Mouse (Mus musculus) forebrain, embryonic 12.5 days (tissue): ENCODE results near the gene Mef2c. TPM values are rescaled to one million over a fixed set of nuclear protein-coding genes. Genes with fewer than 3 reads are reported as not detected.

Experiments used
- ATAC-seq: fragments of 200-750 bp; cut with Nextera tagmentation; 2 replicates; pipeline ENCODE4 v1.8.0; 2017; ENCODE audit warnings: moderate TSS enrichment; ENCODE audit not compliant: low FRiP score
- H3K27ac ChIP-seq: fragments of 300-500 bp; sonication (generic); 2 replicates; pipeline ENCODE4 v1.5.1; 2016; ENCODE audit warnings: mild to moderate bottlenecking
- H3K27me3 ChIP-seq: fragments of 300-500 bp; sonication (generic); 2 replicates; pipeline ENCODE4 v1.6.1; 2016; ENCODE audit warnings: mild to moderate bottlenecking
- H3K36me3 ChIP-seq: fragments of 300-500 bp; sonication (generic); replicated peaks from 2 replicates; pipeline ENCODE4 v1.6.1; 2016; ENCODE audit warnings: mild to moderate bottlenecking
- H3K4me1 ChIP-seq: fragments of 300-500 bp; sonication (generic); 2 replicates; pipeline ENCODE4 v1.6.1; 2016
- H3K4me2 ChIP-seq: fragments of 300-500 bp; sonication (generic); 2 replicates; pipeline ENCODE4 v1.6.1; 2016; ENCODE audit warnings: mild to moderate bottlenecking, moderate library complexity
- H3K4me3 ChIP-seq: fragments of 300-500 bp; sonication (generic); replicated peaks from 2 replicates; pipeline ENCODE4 v1.5.1; 2016; ENCODE audit warnings: mild to moderate bottlenecking
- H3K9ac ChIP-seq: fragments of 300-500 bp; sonication (generic); 2 replicates; pipeline ENCODE4 v1.6.1; 2016; ENCODE audit warnings: mild to moderate bottlenecking
- H3K9me3 ChIP-seq: fragments of 300-500 bp; sonication (generic); 2 replicates; pipeline ENCODE4 v1.6.1; 2016
- WGBS: fragments of 180-500 bp; shearing (Covaris S2); methylation state at CpG from one replicate; pipeline ENCODE4 v1.1.7; 2016; 5-methylcytosine and 5-hydroxymethylcytosine counted together
- polyA plus RNA-seq: library from polyadenylated mRNA; unstranded; fragments of >200 nt; fragmentation: Nextera tagmentation; extraction: Ambion mirVana; gene quantifications from 2 replicates; pipeline ENCODE4 v1.2.1, GENCODE M21; 2016

Gene Mef2c
- polyA plus RNA-seq, 1 experiment from 2014 or later = 33.3 TPM

DNA sequence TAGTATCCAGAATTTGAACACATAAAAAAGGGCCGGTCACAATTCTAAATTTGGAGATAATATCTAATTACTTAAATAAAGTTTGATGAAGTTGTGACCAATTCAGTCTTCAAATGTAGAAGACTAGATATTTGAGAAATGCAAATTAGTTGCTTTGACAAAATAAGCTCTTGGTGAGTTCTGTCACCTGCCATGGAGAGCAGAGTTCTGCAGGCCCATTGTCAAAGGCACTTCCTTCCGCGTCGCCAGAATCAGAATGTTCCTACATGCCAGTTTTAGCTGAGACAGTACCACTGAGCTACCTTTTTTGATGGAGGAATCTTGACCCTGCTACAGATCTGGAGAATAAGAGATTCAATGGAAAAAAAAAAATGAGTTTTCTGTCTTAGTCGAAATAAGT is 77.0 kb downstream of the Mef2c start:
- Histone ChIP-seq H3K9ac (no peak overlapping the region), H3K4me2 (no peak overlapping the region), H3K4me3 (no peak overlapping the region), H3K4me1 (no peaks in the 10 kb centered on the region; the same call in 1 of the 2 replicates), H3K9me3 (no peaks in the 10 kb centered on the region), H3K27ac (no peak overlapping the region), H3K36me3 (no peaks in the 10 kb centered on the region), H3K27me3 (no peaks in the 10 kb centered on the region)
- WGBS = 87% methylated on average over 5 of the region's 5 CpGs
- no peak for ATAC-seq

DNA sequence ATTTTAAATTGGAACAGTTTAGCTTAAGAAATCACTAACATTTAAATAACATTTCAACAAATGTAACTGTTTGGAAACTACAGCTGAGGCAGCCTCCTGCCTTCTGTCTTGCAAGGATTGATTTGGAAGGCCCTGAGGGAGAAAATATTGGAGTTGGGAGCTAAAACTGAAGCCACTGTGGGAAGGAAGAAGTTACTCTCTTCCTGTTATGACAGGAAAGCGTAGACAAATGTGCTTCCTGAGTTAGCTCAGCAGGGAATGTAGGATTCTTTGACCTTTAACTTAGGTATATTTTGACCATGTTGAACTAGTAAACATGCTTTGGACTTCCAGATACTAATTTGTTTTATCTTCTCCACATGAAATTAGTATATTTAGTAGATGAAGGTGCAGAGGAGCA is 78.7 kb downstream of the Mef2c start:
- Histone ChIP-seq H3K9me3 (no peaks in the 10 kb centered on the region), H3K4me1 (no peaks in the 10 kb centered on the region), H3K4me3 (no peak overlapping the region), H3K27me3 (no peaks in the 10 kb centered on the region), H3K4me2 (no peak overlapping the region), H3K36me3 (no peaks in the 10 kb centered on the region), H3K27ac (no peak overlapping the region), H3K9ac (no peak overlapping the region)
- no peak for ATAC-seq
- WGBS = 93% methylated on average over 1 of the region's 1 CpGs

DNA sequence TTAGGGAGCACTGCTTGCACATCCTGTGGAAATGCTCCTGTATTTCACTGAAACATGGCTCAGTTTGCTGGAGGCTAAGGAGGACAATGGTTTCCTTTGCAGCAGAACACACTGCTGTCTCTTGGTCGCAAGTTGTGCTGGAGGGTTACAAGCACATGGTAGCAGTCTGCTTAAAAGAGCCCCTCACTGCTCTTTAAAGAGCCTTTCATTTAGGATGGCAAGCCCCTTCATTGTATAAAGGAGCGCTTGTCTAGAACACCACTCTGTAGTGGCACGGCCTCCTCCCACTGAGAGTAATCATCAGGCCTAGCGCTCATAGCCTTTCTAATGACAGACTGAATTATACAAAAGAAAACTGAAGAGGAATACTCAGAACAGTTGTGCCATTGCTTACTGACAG is 80.0 kb downstream of the Mef2c start:
- 35% methylated on average over 4 of the region's 4 CpGs for WGBS
- Histone ChIP-seq H3K9ac (no peak overlapping the region), H3K4me3 (no peak overlapping the region), H3K36me3 (no peaks in the 10 kb centered on the region), H3K4me2 (no peak overlapping the region), H3K4me1 (no peaks in the 10 kb centered on the region), H3K27ac (no peak overlapping the region), H3K9me3 (no peaks in the 10 kb centered on the region), H3K27me3 (no peaks in the 10 kb centered on the region)
- no peak for ATAC-seq

DNA sequence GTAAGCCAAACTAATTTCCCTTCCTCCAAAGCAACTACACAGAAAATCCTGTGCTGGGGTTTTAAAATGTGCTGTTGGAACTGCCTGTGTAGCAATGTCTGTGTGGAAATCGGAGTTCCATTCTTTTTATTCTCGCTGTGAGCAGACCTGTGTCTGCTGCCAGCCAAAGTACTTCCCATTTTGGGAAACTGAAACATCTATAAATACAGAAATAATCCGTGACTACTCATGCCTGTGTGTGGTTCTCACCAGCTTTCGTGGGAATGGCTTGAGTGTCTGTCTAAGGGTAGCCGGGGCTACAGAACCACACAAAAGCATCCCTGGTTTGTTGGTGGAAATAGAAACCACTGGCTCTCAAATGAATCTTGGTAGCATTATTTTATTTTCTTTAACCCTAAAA is 81.5 kb downstream of the Mef2c start:
- Histone ChIP-seq H3K9me3 (no peaks in the 10 kb centered on the region), H3K36me3 (no peaks in the 10 kb centered on the region), H3K4me2 (no peak overlapping the region), H3K27me3 (no peaks in the 10 kb centered on the region), H3K4me3 (no peak overlapping the region), H3K4me1 (no peaks in the 10 kb centered on the region), H3K27ac (no peak overlapping the region), H3K9ac (no peak overlapping the region)
- ATAC-seq = no peak
- whole genome bisulfite sequencing = 76% methylated on average over 5 of the region's 5 CpGs

DNA sequence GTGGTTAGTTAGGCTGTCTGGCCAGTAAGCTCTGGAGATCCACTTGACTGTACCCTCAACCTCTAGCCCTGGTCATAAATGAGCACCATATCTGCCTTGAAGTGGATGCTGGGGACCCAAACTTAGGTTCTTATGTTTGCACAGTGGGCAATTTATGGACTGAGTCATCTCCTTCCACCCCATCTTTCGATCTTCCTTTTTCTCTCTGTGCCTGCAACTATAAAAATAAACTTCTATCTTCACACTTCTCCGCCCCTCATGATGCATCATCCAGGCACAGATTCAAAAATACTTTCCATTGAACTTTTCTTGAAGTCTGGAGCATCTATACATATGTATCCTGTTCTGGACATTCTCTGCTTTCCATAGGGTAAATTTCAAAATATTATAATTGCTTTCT is 84.4 kb downstream of the Mef2c start:
- no peak overlapping the region for H3K9ac ChIP-seq
- WGBS = 85% methylated on average over 2 of the region's 2 CpGs

DNA sequence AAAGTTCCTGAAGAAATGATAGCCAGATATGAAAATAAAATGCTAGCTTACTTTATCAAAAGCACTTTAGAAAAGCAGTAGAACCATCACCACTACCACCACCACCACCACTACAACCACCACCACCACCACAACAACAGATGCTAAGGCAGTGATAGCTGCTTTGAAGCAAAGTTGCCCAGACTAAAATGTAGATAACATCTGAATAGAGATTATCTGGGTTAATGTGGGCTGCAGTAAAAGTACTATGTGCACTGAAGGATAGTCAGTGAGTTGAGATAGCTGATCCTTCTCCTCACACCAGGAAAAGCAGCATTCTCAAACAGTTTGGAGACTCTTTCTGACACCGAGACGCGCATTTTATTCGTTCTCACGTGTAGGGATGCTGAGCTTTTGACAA is 87.1 kb downstream of the Mef2c start:
- ATAC-seq = no peak
- Histone ChIP-seq H3K36me3 (no peaks in the 10 kb centered on the region), H3K27ac (no peak overlapping the region), H3K4me3 (no peak overlapping the region), H3K4me1 (0 out of 2 replicates have a peak, but pooled peaks cover 2% of the 10 kb centered on the region), H3K9me3 (no peaks in the 10 kb centered on the region), H3K4me2 (no peak overlapping the region), H3K27me3 (no peaks in the 10 kb centered on the region), H3K9ac (no peak overlapping the region)
- 89% methylated on average over 5 of the region's 5 CpGs for WGBS

More for the DNA sequence above, 84.4 kb downstream of the Mef2c start:
- H3K4me3 ChIP-seq = no peak overlapping the region
- no peaks in the 10 kb centered on the region for H3K4me1 ChIP-seq
- no peaks in the 10 kb centered on the region for H3K9me3 ChIP-seq
- no peak overlapping the region for H3K4me2 ChIP-seq
- H3K27me3 ChIP-seq = no peaks in the 10 kb centered on the region
- H3K36me3 ChIP-seq = no peaks in the 10 kb centered on the region
- H3K27ac ChIP-seq = no peak overlapping the region
- ATAC-seq = no peak

DNA sequence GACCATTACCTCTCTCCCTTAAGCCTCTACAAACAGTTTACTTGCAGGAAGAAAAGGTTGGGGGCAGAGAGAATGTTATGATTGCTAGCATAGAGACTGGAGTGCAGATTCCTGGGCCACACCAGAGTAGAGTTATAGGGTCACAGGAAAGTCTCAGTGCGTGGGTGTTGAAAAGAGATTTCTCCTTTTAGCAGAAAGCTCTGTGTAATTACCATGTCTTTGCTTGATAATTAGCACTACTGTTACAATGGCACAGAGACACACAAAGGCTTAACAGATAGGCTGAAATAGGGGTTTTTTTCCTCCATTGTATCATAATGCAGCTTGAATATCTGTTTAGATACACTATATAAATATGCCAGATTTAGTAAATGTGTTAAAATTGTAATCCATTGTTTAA is 91.6 kb downstream of the Mef2c start:
- 11% methylated on average over 1 of the region's 1 CpGs for WGBS
- H3K27ac ChIP-seq = no peak overlapping the region
- ATAC-seq = no peak

DNA sequence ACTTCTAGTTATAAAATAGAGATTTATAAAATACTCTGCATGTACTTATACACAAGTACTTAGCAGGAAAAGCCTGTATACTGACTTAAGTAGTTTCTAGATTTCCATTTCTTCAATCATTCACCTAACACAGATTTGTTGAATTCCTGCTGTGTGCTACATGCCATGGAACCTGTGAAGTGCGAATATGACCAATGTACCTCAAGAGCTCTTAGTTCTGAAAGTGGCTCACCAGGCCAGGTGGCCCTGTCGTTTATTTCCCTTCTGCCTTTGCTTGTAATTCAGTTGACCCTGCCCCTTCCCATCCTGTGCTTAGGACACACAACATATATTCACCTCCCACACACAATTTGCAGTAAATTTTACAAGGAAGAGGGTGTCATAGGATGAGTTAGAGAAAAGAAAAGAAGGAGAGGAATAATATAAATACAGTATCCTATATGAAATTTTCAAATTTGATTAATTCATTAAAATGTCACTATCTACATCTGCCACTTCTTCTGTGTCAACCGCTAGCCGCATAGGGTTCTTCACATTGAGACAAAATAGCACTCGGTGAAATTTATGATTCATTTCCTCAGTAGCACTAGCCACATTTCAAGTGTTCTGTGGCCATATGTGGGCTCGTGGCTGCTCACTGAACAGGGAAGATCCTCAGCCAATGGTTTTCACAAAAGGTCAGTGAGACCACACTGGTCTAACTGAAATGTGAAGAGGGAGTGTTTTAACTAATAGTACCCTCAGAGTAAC is 93.3 kb downstream of the Mef2c start:
- no peak for ATAC-seq
- H3K4me2 ChIP-seq = no peak overlapping the region
- no peak overlapping the region for H3K4me3 ChIP-seq
- H3K4me1 ChIP-seq = 0 out of 2 replicates have a peak, but pooled peaks cover 2% of the 10 kb centered on the region
- no peaks in the 10 kb centered on the region for H3K36me3 ChIP-seq
- H3K9ac ChIP-seq = no peak overlapping the region
- H3K9me3 ChIP-seq = no peaks in the 10 kb centered on the region
- H3K27me3 ChIP-seq = no peaks in the 10 kb centered on the region
- H3K27ac ChIP-seq = no peak overlapping the region
- 89% methylated on average over 6 of the region's 6 CpGs for WGBS

More for the DNA sequence above, 91.6 kb downstream of the Mef2c start:
- Histone ChIP-seq H3K27me3 (no peaks in the 10 kb centered on the region), H3K4me1 (0 out of 2 replicates have a peak, but pooled peaks cover 2% of the 10 kb centered on the region), H3K4me2 (no peak overlapping the region), H3K36me3 (no peaks in the 10 kb centered on the region), H3K4me3 (no peak overlapping the region), H3K9me3 (no peaks in the 10 kb centered on the region), H3K9ac (no peak overlapping the region)

DNA sequence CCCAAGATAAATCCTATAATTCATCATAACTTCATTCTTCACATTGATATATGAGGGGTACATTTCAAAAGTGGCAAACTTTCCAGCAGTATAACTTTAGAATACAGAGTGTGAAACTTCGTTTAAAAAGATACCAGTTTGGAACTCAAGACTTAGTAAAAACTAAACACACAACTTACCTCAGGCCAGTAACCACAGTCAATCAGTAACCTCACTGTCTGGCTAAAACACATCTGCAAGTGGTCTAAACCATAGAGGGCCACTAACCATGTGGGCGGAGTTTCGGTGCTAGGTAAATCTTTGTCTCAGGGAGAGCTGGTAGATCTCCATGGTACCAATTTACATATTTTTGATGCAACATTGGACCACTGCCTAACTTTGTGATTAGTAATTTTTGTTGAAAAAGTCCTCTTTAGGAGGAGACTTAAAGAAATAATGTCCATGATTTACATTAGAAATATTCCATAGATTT is 93.9 kb downstream of the Mef2c start:
- H3K27ac ChIP-seq = no peak overlapping the region
- no peak for ATAC-seq
- WGBS = 92% methylated on average over 3 of the region's 3 CpGs

DNA sequence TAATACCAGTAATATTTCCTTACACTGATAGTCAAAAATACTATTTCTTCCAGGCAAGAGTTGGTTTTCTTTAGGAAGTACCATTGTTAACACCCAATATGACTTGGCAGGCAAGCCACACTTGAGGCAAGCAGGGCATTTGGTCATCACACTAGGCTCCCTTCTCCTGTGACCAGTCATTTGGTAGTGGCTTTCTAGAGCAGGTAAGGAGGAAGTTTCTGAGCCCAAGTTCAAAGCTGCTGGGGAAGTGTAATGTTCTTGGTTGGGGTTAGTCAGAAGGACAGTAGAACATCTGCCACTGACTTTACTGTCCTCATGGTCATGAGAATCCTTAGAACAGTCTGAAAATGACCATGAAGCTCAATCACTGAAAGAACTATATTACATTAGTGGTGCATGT is 96.5 kb downstream of the Mef2c start:
- H3K36me3 ChIP-seq = no peaks in the 10 kb centered on the region
- peaks cover 10% of the 10 kb centered on the region for H3K4me1 ChIP-seq
- no peak overlapping the region for H3K4me2 ChIP-seq
- H3K27ac ChIP-seq = no peak overlapping the region
- H3K4me3 ChIP-seq = no peak overlapping the region
- no peaks in the 10 kb centered on the region for H3K9me3 ChIP-seq
- no peak for ATAC-seq
- no peak overlapping the region for H3K9ac ChIP-seq
- no peaks in the 10 kb centered on the region for H3K27me3 ChIP-seq

More for the DNA sequence above, 93.9 kb downstream of the Mef2c start:
- H3K9me3 ChIP-seq = no peaks in the 10 kb centered on the region
- H3K36me3 ChIP-seq = no peaks in the 10 kb centered on the region
- H3K4me2 ChIP-seq = no peak overlapping the region
- no peak overlapping the region for H3K4me3 ChIP-seq
- H3K4me1 ChIP-seq = 0 out of 2 replicates have a peak, but pooled peaks cover 2% of the 10 kb centered on the region
- H3K27me3 ChIP-seq = no peaks in the 10 kb centered on the region
- H3K9ac ChIP-seq = no peak overlapping the region

DNA sequence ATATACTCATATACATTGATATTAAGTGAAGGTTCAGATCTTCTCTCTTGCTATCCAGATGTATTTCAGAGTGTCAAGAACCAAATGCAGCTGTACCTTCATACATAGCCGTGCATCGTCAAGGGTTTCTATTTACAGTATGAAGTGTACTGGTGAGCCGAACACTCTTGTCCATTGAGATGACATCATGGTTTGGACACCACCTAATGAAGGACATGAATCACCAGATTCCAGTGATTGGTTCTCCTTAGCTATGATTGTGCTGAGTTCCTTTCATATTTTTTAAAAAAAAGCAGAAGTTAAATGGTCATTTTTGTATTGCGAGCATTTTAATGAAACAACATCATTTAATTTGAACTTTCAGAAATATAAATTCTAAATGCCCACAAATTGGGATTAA is 97.9 kb downstream of the Mef2c start:
- Histone ChIP-seq H3K27me3 (no peaks in the 10 kb centered on the region), H3K9me3 (no peaks in the 10 kb centered on the region), H3K9ac (no peak overlapping the region), H3K4me2 (no peak overlapping the region), H3K4me1 (peaks cover 8% of the 10 kb centered on the region), H3K27ac (no peak overlapping the region), H3K36me3 (no peaks in the 10 kb centered on the region), H3K4me3 (no peak overlapping the region)
- 95% methylated on average over 4 of the region's 4 CpGs for WGBS
- ATAC-seq = no peak

DNA sequence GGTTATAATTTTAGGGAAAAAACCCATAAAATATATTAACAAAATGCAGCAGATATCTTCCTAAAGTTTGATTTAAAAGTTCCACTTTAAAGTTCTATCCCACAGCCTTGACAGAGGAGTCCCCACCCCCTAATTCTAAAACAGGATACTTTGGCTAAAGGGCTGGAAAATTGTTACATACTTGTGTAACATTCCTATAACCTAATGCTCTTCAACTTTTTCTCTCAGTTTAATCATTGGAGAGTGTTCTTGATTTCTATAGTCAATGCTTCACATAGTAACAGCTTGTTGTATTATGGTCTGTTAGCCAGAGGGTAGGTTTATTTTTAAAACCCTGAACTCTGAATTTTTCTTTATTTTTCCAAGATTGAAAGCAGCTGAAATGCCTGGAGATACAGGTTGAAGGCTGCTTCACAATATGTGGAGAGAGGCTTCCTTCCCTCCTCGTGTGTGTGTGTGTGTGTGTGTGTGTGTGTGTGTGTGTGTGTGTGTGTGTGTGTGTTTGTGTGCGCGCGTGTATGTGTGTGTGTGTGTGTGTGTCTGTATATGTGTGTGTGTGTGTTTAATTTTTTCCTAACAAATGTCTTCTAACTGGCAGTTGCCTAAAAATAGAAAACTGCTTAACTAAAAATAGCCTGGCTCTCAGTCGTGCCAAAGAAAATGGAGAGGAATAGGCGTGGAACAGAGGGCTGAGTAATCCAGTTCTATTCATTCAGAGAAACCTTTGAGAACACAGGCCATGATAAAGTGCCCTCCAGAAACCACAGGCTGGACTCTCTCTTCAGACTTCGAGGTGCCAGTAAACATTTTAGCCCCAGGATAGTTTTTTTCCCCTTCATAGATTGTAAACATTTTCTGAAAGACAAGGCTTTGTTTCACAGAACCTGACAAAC is 99.8 kb downstream of the Mef2c start:
- no peak for ATAC-seq
- Histone ChIP-seq H3K9ac (no peak overlapping the region), H3K4me1 (peaks cover 19% of the 10 kb centered on the region), H3K9me3 (no peaks in the 10 kb centered on the region), H3K36me3 (no peaks in the 10 kb centered on the region), H3K27me3 (no peaks in the 10 kb centered on the region), H3K27ac (no peak overlapping the region), H3K4me2 (no peak overlapping the region), H3K4me3 (no peak overlapping the region)
- WGBS = 39% methylated on average over 7 of the region's 7 CpGs
